Mouse (Mus musculus): ENCODE results near the gene Ubxn1. TPM values are rescaled to one million over a fixed set of nuclear protein-coding genes. Genes with fewer than 3 reads are reported as not detected.

Gene Ubxn1
- polyA plus RNA-seq, 1 experiment from 2014 or later: 208 TPM

DNA sequence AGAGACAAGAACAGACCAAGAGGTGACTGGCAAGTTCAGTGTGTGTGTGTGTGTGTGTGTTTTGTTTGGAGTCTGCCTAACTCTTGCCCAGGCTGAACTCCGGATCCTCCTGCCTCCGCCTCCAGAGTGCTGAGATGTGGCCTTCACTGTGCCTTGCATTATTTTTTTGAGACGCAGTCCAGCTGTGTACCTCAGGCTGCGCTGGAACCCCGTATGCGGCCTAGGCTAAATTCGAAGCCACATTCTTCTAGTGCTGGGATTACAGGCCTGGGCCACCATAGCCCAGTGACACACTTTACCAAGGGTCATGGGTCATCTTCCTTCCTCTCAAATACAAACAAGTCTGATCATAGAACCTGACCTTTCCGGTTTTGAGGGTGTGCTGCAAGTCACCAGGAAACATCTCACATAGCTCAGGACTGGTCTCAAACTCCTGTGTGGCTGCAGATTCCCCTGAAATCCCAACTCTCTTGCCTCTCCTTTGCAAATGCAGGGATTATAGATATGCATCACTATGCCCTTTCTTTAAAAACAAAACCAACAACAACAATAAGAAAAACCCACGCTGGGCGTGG lies 1.1 kb downstream of the Ubxn1 start:
- no peak for DNase-seq (ENCODE audit: extremely low spot score, low spot score)
- H3K27ac ChIP-seq: peak overlapping the region; percentile 93

DNA sequence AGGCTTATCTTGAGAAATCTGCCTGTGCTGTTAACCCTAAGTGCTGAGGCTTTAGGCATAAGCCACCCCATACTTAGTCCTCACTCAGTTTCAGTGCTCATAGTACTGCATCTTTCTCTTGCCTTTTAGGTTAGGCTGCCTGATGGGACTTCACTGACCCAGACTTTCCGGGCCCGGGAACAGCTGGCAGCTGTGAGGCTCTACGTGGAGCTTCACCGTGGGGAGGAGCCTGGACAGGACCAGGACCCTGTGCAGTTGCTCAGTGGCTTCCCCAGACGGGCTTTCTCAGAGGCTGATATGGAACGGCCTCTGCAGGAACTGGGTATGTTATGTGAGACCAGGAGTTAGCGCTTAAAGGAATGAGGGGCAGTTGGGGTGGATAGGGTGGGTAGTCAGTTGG lies 3.7 kb downstream of the Ubxn1 start:
- Histone ChIP-seq H3K27me3 (ENCODE audit: poor library complexity, severe bottlenecking) (no peaks in the 10 kb centered on the region), H3K9me3 (no peaks in the 10 kb centered on the region), H3K4me3 (no peak overlapping the region), H3K36me3 (replicated peaks) (peaks cover 54% of the 10 kb centered on the region), H3K27ac (no peak overlapping the region), H3K4me1 (peaks cover 22% of the 10 kb centered on the region)
- DNase-seq (ENCODE audit: extremely low spot score, low spot score): no peak
- 91% methylated on average over 7 of the region's 7 CpGs for WGBS

More for the DNA sequence above, 1.1 kb downstream of the Ubxn1 start:
- H3K4me1 ChIP-seq: peaks cover 14% of the 10 kb centered on the region
- H3K27me3 ChIP-seq (ENCODE audit: poor library complexity, severe bottlenecking): no peaks in the 10 kb centered on the region
- peak overlapping the region; percentile 99 for H3K4me3 ChIP-seq
- WGBS: 80% methylated on average over 10 of the region's 10 CpGs
- H3K36me3 ChIP-seq (replicated peaks): peaks cover 44% of the 10 kb centered on the region
- no peaks in the 10 kb centered on the region for H3K9me3 ChIP-seq

DNA sequence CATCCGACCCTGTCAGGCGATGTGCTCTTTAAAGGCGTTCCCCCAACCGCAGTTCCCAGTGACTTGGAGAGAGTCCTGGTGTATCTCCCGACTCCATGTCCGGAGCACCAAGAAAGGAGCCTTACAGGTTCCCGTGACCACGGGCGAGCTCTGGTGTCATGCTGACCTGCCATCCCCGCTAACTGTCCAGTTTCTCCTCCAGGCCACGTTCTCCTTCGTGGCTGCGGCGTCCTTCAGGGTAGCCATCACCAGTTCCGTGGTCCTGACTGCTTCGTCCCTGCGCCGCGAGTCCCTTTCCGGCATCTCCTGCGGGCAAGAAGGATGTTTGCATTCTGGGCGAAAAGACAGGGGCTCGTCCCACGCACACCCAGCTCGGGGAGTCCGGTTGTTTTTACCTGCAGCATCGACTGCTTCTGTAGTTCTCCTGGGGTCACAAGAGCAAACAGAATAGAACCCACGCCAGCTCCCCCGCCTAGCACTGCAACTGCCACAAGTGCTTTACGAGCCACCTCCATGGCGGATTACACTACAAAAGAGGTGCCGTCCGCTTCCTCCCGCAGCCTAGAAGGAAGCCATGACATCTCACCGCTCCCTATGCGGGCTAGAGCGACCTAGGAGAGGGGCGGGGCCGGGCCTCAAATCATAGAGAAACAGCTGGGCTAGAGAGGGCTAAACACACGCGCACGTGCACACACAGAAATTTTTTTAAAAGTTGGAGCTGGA lies 9.2 kb downstream of the Ubxn1 start, which contains the start of gene Uqcc3:
TSS of gene Uqcc3 (minus strand) at position 613 of the 723 bp plus-strand sequence.
- H3K4me1 ChIP-seq: peaks cover 16% of the 10 kb centered on the region
- under 1% methylated on average over 42 of the region's 42 CpGs for WGBS
- H3K36me3 ChIP-seq (replicated peaks): peaks cover 29% of the 10 kb centered on the region
- H3K27me3 ChIP-seq (ENCODE audit: poor library complexity, severe bottlenecking): no peaks in the 10 kb centered on the region
- peak within 1 kb of the TSS; percentile 89 for H3K4me3 ChIP-seq
- H3K9me3 ChIP-seq: no peaks in the 10 kb centered on the region
- peak; percentile 82 for DNase-seq (ENCODE audit: extremely low spot score, low spot score)
- H3K27ac ChIP-seq: peak within 1 kb of the TSS; percentile 89

DNA sequence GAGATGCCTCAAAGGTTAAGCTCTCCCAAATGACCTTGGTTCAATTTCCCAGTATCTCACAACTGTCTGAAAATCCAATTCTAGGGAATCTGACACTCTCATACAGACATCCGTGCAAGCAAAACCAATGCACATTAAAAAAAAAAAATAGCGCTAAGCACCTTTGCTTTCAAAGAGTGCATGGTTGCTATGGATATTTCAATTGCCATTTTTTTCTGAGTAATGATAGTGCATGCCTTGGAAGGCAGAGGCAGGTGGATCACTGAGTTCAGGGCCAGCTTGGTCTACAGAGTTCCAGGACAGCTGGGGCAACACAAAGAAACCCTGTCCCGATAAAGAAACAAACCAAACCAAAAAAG lies 9.7 kb downstream of the Ubxn1 start:
- peaks cover 24% of the 10 kb centered on the region for H3K36me3 ChIP-seq (replicated peaks)
- DNase-seq (ENCODE audit: extremely low spot score, low spot score): no peak
- H3K9me3 ChIP-seq: no peaks in the 10 kb centered on the region
- no peaks in the 10 kb centered on the region for H3K27me3 ChIP-seq (ENCODE audit: poor library complexity, severe bottlenecking)
- 18% methylated on average over 3 of the region's 3 CpGs for WGBS
- peak overlapping the region; percentile 89 for H3K27ac ChIP-seq
- peaks cover 16% of the 10 kb centered on the region for H3K4me1 ChIP-seq
- H3K4me3 ChIP-seq: peak overlapping the region; percentile 89

DNA sequence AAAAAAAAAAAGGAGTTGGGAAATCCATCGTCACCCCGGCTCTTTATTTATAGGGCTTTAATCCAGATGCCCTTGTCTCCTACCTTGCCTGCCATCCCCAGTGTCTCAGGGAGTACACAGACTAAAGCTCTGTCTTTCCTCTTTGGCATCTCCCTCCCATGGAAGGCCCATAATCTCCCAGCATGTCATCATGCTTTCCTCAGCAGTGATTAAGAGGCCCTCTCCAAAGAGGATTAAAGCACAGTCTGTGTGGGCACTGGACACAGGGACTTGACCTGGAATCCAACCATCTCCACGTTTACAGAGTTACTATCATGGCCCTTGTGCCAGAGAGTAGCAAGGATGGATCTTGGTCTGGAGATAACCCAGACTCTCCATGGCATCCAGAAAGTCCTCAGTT lies 12.3 kb downstream of the Ubxn1 start, which contains the start of the genes Lbhd1 and Gm49403:
TSS of gene Lbhd1 (plus strand) at position 117 of the 400 bp plus-strand sequence.
TSS of gene Gm49403 (plus strand) at position 315 of the 400 bp plus-strand sequence.
- WGBS: 81% methylated on average over 3 of the region's 3 CpGs
- no peaks in the 10 kb centered on the region for H3K9me3 ChIP-seq
- no peak within 1 kb of the TSS for H3K27ac ChIP-seq
- peaks cover 30% of the 10 kb centered on the region for H3K4me1 ChIP-seq
- H3K36me3 ChIP-seq (replicated peaks): peaks cover 5% of the 10 kb centered on the region; the same call in 1 of the 2 replicates
- DNase-seq (ENCODE audit: extremely low spot score, low spot score): no peak
- H3K4me3 ChIP-seq: no peak within 1 kb of the TSS
- H3K27me3 ChIP-seq (ENCODE audit: poor library complexity, severe bottlenecking): no peaks in the 10 kb centered on the region

DNA sequence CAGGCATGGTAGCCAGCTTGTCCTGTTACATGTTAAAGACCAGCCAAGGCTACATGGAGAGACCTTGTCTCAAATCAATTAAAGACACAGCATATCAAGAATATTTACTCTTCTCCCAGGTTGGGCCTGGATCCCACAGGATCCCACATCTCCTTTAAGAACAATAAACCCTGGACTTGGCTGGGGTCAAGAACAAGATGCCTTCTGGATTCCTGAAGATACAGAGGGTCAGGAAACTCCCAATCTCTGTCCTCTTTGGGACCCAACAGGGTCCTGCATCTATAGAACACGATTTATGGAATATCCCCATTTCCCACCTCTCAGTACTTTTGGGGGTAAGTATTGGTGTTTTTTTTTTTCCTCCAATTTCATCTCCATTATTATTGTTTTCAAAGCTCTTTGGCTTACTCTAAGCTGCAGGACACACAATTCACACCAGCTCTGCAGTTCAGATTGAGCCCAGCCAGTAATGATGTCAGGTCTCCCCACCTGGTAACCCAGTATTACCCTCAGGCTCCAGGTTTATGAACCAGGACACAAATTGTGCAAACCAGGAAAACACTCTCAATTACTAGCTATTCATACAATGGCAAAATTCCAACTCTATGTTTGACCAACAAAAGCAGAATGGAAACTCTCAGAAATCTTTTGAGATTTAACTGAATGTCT lies 15.8 kb downstream of the Ubxn1 start:
- Histone ChIP-seq H3K36me3 (replicated peaks) (peaks cover 22% of the 10 kb centered on the region), H3K4me1 (peaks cover 22% of the 10 kb centered on the region), H3K27me3 (ENCODE audit: poor library complexity, severe bottlenecking) (no peaks in the 10 kb centered on the region), H3K4me3 (peak overlapping the region; percentile 78), H3K9me3 (no peaks in the 10 kb centered on the region), H3K27ac (peak overlapping the region; percentile 96)
- DNase-seq (ENCODE audit: extremely low spot score, low spot score): no peak
- WGBS: 56% methylated on average over 1 of the region's 1 CpGs

DNA sequence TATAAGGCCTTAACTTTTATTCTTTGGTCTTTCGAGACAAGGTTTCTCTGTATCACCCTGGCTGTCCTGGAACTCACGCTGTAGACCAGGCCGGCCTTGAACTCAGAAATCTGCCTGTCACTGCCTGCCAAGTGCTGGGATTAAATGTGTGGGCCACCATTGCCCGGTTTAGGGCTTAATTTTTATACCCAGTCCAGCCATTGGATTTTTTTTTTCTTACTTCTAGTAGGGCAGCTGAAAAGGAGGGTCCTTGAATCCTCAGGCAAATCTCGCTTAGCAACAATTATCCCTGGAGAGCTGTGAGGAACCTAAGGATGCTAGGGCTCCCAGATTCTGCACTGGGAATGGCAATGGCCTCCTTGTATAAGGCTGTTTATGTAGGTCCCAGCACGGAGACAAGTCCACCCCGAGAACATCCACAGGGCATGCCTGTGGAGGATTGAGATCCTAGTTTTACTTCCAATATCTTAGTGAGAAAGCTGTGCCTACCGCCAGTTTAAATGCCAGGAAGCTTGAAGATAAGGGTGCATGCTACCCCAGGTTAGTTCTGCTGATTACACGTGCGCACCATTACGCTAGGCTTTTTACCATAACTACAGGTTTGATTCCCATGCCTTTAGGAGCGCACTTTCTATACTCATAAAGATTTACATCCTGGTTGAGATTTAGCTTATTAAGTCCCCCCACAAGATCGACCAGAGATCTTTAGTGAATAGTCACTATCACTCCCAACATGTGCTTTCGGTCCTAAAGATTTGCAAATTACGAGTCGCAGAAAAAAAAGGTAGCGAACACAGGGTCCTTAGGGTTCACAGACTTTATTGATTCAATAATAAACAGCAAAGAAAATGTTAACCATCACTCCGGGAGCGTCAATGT lies 16.5 kb downstream of the Ubxn1 start:
- H3K4me3 ChIP-seq: peak overlapping the region; percentile 78
- no peak for DNase-seq (ENCODE audit: extremely low spot score, low spot score)
- H3K4me1 ChIP-seq: peaks cover 27% of the 10 kb centered on the region
- H3K27me3 ChIP-seq (ENCODE audit: poor library complexity, severe bottlenecking): no peaks in the 10 kb centered on the region
- peak overlapping the region; percentile 96 for H3K27ac ChIP-seq
- no peaks in the 10 kb centered on the region for H3K9me3 ChIP-seq
- 16% methylated on average over 19 of the region's 19 CpGs for WGBS
- peaks cover 22% of the 10 kb centered on the region for H3K36me3 ChIP-seq (replicated peaks)

DNA sequence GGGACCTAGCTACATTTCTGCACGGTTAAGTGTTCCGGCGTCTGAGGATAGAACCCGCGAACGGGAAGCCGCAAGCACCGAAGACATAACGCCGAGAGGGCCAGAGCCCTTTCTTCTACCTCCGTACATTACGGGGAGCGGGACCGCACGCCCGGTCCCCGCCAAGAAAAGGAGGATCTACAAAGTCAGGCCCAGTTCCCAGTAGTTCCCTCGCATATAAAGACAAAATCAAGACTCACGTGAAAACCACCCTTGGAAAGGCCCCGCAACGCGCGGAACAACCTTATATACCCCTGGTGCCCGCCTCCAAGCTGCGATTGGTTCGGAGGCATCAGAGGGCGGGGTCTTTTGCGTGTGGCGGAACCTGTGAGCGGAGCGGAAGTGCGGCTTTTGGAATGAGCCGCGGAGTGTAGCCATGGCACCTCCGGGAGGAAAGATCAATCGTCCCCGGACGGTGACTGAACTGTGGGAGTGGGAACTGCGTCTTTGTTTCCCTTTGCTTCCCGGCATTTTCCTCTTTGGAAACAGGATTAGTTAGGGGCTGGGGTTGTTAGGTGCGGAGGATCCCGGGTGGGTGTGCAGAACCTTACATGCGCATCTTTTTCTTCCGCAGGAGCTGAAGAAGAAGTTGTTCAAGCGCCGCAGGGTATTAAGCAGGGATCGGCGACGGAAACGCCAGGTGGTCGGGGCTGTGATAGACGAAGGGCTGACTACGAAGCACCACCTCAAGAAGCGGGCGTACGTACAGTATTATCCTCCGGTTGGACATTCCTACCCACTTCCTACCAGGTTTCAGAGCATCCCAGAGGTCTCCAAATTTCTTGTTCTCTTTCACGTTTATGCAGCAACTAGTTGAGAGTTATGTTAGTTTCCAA lies 17.5 kb downstream of the Ubxn1 start, which contains the start of the genes 1810009A15Rik and Gm49416:
TSS of gene 1810009A15Rik (plus strand) at position 343 of the 875 bp plus-strand sequence.
TSS of gene Gm49416 (plus strand) at position 416 of the 875 bp plus-strand sequence.
- under 1% methylated on average over 58 of the region's 58 CpGs for WGBS
- H3K9me3 ChIP-seq: no peaks in the 10 kb centered on the region
- H3K4me3 ChIP-seq: peak within 1 kb of the TSS; percentile 78
- peak within 1 kb of the TSS; percentile 96 for H3K27ac ChIP-seq
- peaks cover 22% of the 10 kb centered on the region for H3K36me3 ChIP-seq (replicated peaks)
- H3K4me1 ChIP-seq: peaks cover 32% of the 10 kb centered on the region
- DNase-seq (ENCODE audit: extremely low spot score, low spot score): peak; percentile 95
- H3K27me3 ChIP-seq (ENCODE audit: poor library complexity, severe bottlenecking): no peaks in the 10 kb centered on the region

DNA sequence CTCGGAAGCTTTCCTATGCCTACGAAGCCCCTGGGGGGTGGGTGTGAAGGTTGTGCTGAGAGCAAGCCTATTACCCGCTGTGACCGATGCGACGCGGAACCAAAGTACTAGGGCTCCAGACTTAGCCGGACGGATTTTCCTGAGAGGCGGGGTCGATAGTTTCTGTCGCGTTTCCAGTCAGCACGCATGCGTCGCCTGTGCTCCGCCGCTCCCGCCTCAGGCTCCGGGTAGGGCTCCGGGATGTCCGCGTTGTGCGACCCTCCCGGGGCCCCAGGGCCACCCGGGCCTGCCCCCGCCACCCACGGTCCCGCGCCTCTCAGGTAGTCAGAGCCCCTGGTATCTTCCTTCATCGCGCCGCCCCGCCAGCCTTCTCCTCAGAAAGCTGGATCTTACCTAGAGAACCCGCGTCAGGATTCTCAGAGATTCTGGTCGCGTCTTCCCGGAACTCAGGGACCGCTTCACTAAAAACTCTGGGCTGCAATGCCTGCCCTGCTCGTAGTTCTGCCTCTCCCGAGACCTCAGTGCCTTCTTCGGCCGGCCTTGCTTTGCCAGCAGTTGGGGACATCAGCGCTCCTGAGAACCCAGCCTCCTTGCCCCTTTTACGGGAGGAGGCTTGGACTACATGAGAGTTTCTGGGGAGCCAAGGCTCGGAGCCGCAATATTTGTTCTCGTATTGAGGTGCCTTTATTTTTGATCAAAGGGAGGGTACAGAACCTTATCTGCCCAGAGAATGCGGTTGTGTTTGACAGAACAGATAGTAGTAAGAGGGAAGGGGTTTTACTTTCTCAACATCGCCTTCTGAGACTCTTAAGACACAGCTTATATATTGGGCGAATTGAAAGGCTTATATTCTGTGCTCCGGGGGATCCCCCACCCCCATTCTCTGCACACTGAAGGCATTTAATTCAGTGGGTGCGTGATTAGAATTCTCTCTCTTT lies 21.8 kb downstream of the Ubxn1 start, which contains the start of gene Ints5:
TSS of gene Ints5 (plus strand) at position 177 of the 938 bp plus-strand sequence.
- H3K36me3 ChIP-seq (replicated peaks): peaks cover 53% of the 10 kb centered on the region
- DNase-seq (ENCODE audit: extremely low spot score, low spot score): peak; percentile 83
- H3K27me3 ChIP-seq (ENCODE audit: poor library complexity, severe bottlenecking): no peaks in the 10 kb centered on the region
- no peaks in the 10 kb centered on the region for H3K9me3 ChIP-seq
- 4% methylated on average over 54 of the region's 54 CpGs for WGBS
- H3K27ac ChIP-seq: peak within 1 kb of the TSS; percentile 94
- H3K4me3 ChIP-seq: peak within 1 kb of the TSS; percentile 84
- peaks cover 44% of the 10 kb centered on the region for H3K4me1 ChIP-seq

DNA sequence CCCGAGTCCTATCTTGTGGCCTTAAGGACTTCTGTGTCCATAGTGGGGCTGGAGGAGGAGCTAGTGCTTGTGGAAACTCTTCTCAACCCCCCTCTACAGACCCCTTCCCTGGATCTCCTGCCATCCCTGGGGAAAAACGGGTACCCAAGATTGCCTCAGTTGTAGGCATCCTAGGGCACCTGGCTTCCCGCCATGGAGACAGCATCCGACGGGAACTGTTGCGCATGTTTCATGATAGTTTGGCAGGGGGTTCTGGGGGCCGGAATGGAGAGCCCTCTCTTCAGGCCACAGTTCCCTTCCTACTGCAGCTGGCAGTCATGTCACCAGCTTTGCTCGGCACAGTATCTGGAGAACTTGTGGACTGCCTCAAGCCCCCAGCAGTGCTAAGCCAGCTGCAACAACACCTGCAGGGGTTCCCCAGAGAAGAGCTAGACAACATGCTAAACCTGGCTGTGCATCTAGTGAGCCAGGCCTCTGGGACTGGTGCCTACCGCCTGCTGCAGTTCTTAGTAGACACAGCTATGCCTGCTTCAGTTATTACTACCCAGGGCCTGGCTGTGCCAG lies 24.2 kb downstream of the Ubxn1 start:
- no peak for DNase-seq (ENCODE audit: extremely low spot score, low spot score)
- Histone ChIP-seq H3K4me3 (peak overlapping the region; percentile 1; the same call in 1 of the 2 replicates), H3K36me3 (replicated peaks) (peaks cover 52% of the 10 kb centered on the region), H3K27ac (no peak overlapping the region), H3K9me3 (no peaks in the 10 kb centered on the region), H3K27me3 (ENCODE audit: poor library complexity, severe bottlenecking) (no peaks in the 10 kb centered on the region), H3K4me1 (peaks cover 50% of the 10 kb centered on the region)
- 97% methylated on average over 9 of the region's 9 CpGs for whole genome bisulfite sequencing
